In the genomic region with DNA sequence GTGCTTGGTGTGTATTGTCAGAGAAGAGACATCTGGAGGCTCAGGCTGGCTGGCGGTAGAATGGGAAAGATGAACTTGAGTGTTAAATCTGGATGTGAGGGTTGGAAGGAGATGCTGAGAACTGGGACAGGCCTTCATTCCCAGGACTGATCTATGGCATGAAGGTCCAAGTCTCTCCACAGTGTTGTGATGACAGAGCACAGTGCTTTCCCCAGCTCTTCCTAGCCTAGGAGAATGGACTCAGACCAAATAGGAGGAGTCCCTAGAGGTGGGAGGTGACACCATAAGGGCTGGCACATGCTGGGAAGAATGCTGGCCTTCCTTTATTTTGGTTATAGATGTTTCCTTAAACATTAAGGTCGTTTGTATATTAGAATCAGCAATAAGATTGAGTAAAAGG, we compare ENCODE assay signal across 21 mouse cellular contexts. TPM values are rescaled to one million over a fixed set of nuclear protein-coding genes. Genes with fewer than 3 reads are reported as not detected.
DNase-seq lines count a peak whose midpoint lies in the region; ATAC-seq and TF ChIP-seq lines count a peak whose summit lies in the region.
"Had no signal": no experiment of that assay in that cellular context is flagged by ENCODE, and none has a peak within 500 bp of the region (broad histone marks: within the 10 kb centered on the region; RNA-seq: fewer than 3 reads in every experiment).

No protein-coding gene starts in this region.

- no peaks in the 10 kb centered on the region for H3K27me3 ChIP-seq in hindbrain, postnatal 0 days (ENCODE audit: insufficient read depth, low read length)
- no peaks in the 10 kb centered on the region for H3K27me3 ChIP-seq in hindbrain, embryonic 12.5 days
- no peaks in the 10 kb centered on the region for H3K27me3 ChIP-seq in liver, embryonic 12.5 days (replicated peaks)
- H3K27me3 ChIP-seq in liver, embryonic 11.5 days (replicated peaks; ENCODE audit: control insufficient read depth, insufficient read depth, low read length), result no peaks in the 10 kb centered on the region
- H3K27me3 ChIP-seq in liver, embryonic 13.5 days, result no peaks in the 10 kb centered on the region
- no peaks in the 10 kb centered on the region for H3K27me3 ChIP-seq in liver, embryonic 16.5 days (ENCODE audit: control insufficient read depth, insufficient read depth, low read depth, low read length)
- H3K27me3 ChIP-seq: embryonic facial prominence, embryonic 12.5 days; forebrain, embryonic 12.5 days; heart, embryonic 15.5 days had no signal

- H3K4me3 ChIP-seq in hindbrain, postnatal 0 days (ENCODE audit: low read length), result no peak overlapping the region
- no peak overlapping the region for H3K4me3 ChIP-seq in hindbrain, embryonic 12.5 days
- H3K4me3 ChIP-seq in liver, embryonic 12.5 days, result no peak overlapping the region
- no peak overlapping the region for H3K4me3 ChIP-seq in liver, embryonic 11.5 days (ENCODE audit: low read depth, low read length)
- H3K4me3 ChIP-seq in liver, embryonic 13.5 days (replicated peaks), result no peak overlapping the region
- no peak overlapping the region for H3K4me3 ChIP-seq in liver, embryonic 16.5 days (ENCODE audit: low read depth, low read length)
- H3K4me3 ChIP-seq: embryonic facial prominence, embryonic 12.5 days; forebrain, embryonic 12.5 days; gastrocnemius, adult 2 months; heart, embryonic 15.5 days; hindbrain, embryonic 10.5 days had no signal

- peaks cover 49% of the 10 kb centered on the region for H3K36me3 ChIP-seq in hindbrain, postnatal 0 days (ENCODE audit: insufficient read depth, low read length)
- peaks cover 54% of the 10 kb centered on the region for H3K36me3 ChIP-seq in hindbrain, embryonic 12.5 days
- peaks cover 73% of the 10 kb centered on the region for H3K36me3 ChIP-seq in liver, embryonic 12.5 days
- peaks cover 37% of the 10 kb centered on the region for H3K36me3 ChIP-seq in liver, embryonic 11.5 days (ENCODE audit: control insufficient read depth, insufficient read depth, low read length)
- peaks cover 72% of the 10 kb centered on the region for H3K36me3 ChIP-seq in liver, embryonic 13.5 days
- peaks cover 58% of the 10 kb centered on the region for H3K36me3 ChIP-seq in liver, embryonic 16.5 days (ENCODE audit: control insufficient read depth, insufficient read depth)

- H3K9ac ChIP-seq in hindbrain, postnatal 0 days (replicated peaks; ENCODE audit: low read length), result no peak overlapping the region
- no peak overlapping the region for H3K9ac ChIP-seq in hindbrain, embryonic 12.5 days
- H3K9ac ChIP-seq in liver, embryonic 12.5 days, result peak overlapping the region; percentile 32; the same call in 1 of the 2 replicates
- H3K9ac ChIP-seq in liver, embryonic 11.5 days (ENCODE audit: low read depth, low read length), result no peak overlapping the region
- H3K9ac ChIP-seq in liver, embryonic 13.5 days, result 0 out of 2 replicates have a peak overlapping the region, but pooled peaks have one; percentile 8
- H3K9ac ChIP-seq in liver, embryonic 16.5 days (ENCODE audit: low read depth, low read length), result no peak overlapping the region
- H3K9ac ChIP-seq: embryonic facial prominence, embryonic 12.5 days; forebrain, embryonic 12.5 days; heart, embryonic 15.5 days had no signal

- no peak overlapping the region for H3K4me2 ChIP-seq in hindbrain, postnatal 0 days (ENCODE audit: low read depth, low read length)
- H3K4me2 ChIP-seq in hindbrain, embryonic 12.5 days (replicated peaks), result no peak overlapping the region
- H3K4me2 ChIP-seq in liver, embryonic 12.5 days, result no peak overlapping the region
- no peak overlapping the region for H3K4me2 ChIP-seq in liver, embryonic 11.5 days
- H3K4me2 ChIP-seq in liver, embryonic 13.5 days, result no peak overlapping the region
- H3K4me2 ChIP-seq in liver, embryonic 16.5 days (ENCODE audit: low read depth, low read length), result no peak overlapping the region
- H3K4me2 ChIP-seq: embryonic facial prominence, embryonic 12.5 days; forebrain, embryonic 12.5 days; heart, embryonic 15.5 days had no signal

- no peak for TF ChIP-seq CTCF in hindbrain, postnatal 0 days (IDR thresholded peaks at IDR 0.05; ENCODE audit: low read depth)

- no peaks in the 10 kb centered on the region for H3K9me3 ChIP-seq in hindbrain, postnatal 0 days (ENCODE audit: low read length)
- no peaks in the 10 kb centered on the region for H3K9me3 ChIP-seq in hindbrain, embryonic 12.5 days (replicated peaks)
- no peaks in the 10 kb centered on the region for H3K9me3 ChIP-seq in liver, embryonic 12.5 days (replicated peaks)
- no peaks in the 10 kb centered on the region for H3K9me3 ChIP-seq in liver, embryonic 11.5 days (ENCODE audit: control insufficient read depth, low read length)
- H3K9me3 ChIP-seq in liver, embryonic 13.5 days (replicated peaks), result no peaks in the 10 kb centered on the region
- H3K9me3 ChIP-seq in liver, embryonic 16.5 days (replicated peaks; ENCODE audit: control insufficient read depth, low read length), result no peaks in the 10 kb centered on the region
- H3K9me3 ChIP-seq: embryonic facial prominence, embryonic 12.5 days; forebrain, embryonic 12.5 days; heart, embryonic 15.5 days; hindbrain, embryonic 10.5 days had no signal

- no peak for ATAC-seq in hindbrain, postnatal 0 days
- ATAC-seq in hindbrain, embryonic 12.5 days (ENCODE audit: low FRiP score), result no peak
- ATAC-seq in liver, embryonic 12.5 days, result no peak
- ATAC-seq in liver, embryonic 11.5 days (replicated peaks; ENCODE audit: low FRiP score), result no peak
- ATAC-seq in liver, embryonic 13.5 days (ENCODE audit: low read depth), result no peak
- ATAC-seq in liver, embryonic 16.5 days (ENCODE audit: low read depth), result no peak
- no peak for ATAC-seq in cerebellum, adult (ENCODE audit: insufficient number of reproducible peaks, low FRiP score, low TSS enrichment)
- ATAC-seq: forebrain, embryonic 16.5 days had no signal

- no peak for DNase-seq in hindbrain, postnatal 0 days (ENCODE audit: low spot score)
- DNase-seq in liver, embryonic 11.5 days (ENCODE audit: low spot score), result no peak
- no peak for DNase-seq in liver, embryonic 13.5 days
- DNase-seq in cerebellum, adult 18-20 months, result no peak
- DNase-seq: adrenal gland, adult 8-10 months; adrenal gland, postnatal 36 days; cerebellum, adult 11 months; cerebellum, adult 9-10 months; cerebellum, postnatal 25 days; gastrocnemius, adult 2 months; gastrocnemius, postnatal 25 days; heart, postnatal 14 days had no signal

- no peaks in the 10 kb centered on the region for H3K4me1 ChIP-seq in hindbrain, postnatal 0 days (ENCODE audit: insufficient read depth, low read length)
- H3K4me1 ChIP-seq in hindbrain, embryonic 12.5 days, result no peaks in the 10 kb centered on the region
- peaks cover 97% of the 10 kb centered on the region for H3K4me1 ChIP-seq in liver, embryonic 12.5 days
- peaks cover 13% of the 10 kb centered on the region for H3K4me1 ChIP-seq in liver, embryonic 11.5 days (replicated peaks; ENCODE audit: control insufficient read depth, insufficient read depth, low read length)
- peaks cover 94% of the 10 kb centered on the region for H3K4me1 ChIP-seq in liver, embryonic 13.5 days (replicated peaks)
- H3K4me1 ChIP-seq in liver, embryonic 16.5 days (ENCODE audit: control insufficient read depth, low read depth, low read length), result peaks cover 50% of the 10 kb centered on the region
- H3K4me1 ChIP-seq: embryonic facial prominence, embryonic 12.5 days; forebrain, embryonic 12.5 days; hindbrain, embryonic 10.5 days had no signal

- 90% methylated on average over 2 of the region's 2 CpGs for WGBS in hindbrain, postnatal 0 days
- WGBS in hindbrain, embryonic 12.5 days, result 81% methylated on average over 2 of the region's 2 CpGs
- WGBS in liver, embryonic 12.5 days (ENCODE audit: insufficient replicate concordance), result 66% methylated on average over 2 of the region's 2 CpGs
- WGBS in liver, embryonic 11.5 days, result 73% methylated on average over 2 of the region's 2 CpGs
- 71% methylated on average over 2 of the region's 2 CpGs for WGBS in liver, embryonic 13.5 days (ENCODE audit: insufficient replicate concordance)
- 75% methylated on average over 2 of the region's 2 CpGs for WGBS in liver, embryonic 16.5 days (ENCODE audit: insufficient replicate concordance)

- H3K27ac ChIP-seq in hindbrain, postnatal 0 days, result peak overlapping the region; percentile 6; the same call in 1 of the 2 replicates
- no peak overlapping the region for H3K27ac ChIP-seq in hindbrain, embryonic 12.5 days
- peak overlapping the region; percentile 88 for H3K27ac ChIP-seq in liver, embryonic 12.5 days
- no peak overlapping the region for H3K27ac ChIP-seq in liver, embryonic 11.5 days (ENCODE audit: low read depth, low read length)
- peak overlapping the region; percentile 90 for H3K27ac ChIP-seq in liver, embryonic 13.5 days
- H3K27ac ChIP-seq in liver, embryonic 16.5 days (ENCODE audit: low read length), result peak overlapping the region; percentile 61
- H3K27ac ChIP-seq: embryonic facial prominence, embryonic 12.5 days; forebrain, embryonic 12.5 days; heart, embryonic 15.5 days; hindbrain, embryonic 10.5 days had no signal

RNA-seq across cellular contexts. Expression of a gene that starts 13.4 kb away (rescaled TPM):
- total RNA-seq in hindbrain, postnatal 0 days (2014; rRNA removed), result 63.0 and 63.5 TPM in 2 replicates
- 40.6 and 41.6 TPM in 2 replicates for polyA plus RNA-seq in hindbrain, postnatal 0 days (2015; fragmentation: Nextera tagmentation; extraction: Ambion mirVana)
- 49.3 and 53.1 TPM in 2 replicates for polyA plus RNA-seq in hindbrain, embryonic 12.5 days (2016; fragmentation: Nextera tagmentation; extraction: Ambion mirVana)
- polyA plus RNA-seq in liver, embryonic 12.5 days (2016; fragmentation: Nextera tagmentation; extraction: Ambion mirVana), result 76.2 and 78.4 TPM in 2 replicates
- polyA plus RNA-seq in liver, embryonic 11.5 days (2014; fragmentation: Nextera tagmentation; extraction: Ambion mirVana), result 69.5 and 71.8 TPM in 2 replicates
- polyA plus RNA-seq in liver, embryonic 13.5 days (2015; fragmentation: Nextera tagmentation; extraction: Ambion mirVana), result 48.6 and 55.8 TPM in 2 replicates
- polyA plus RNA-seq in liver, embryonic 16.5 days (2015; fragmentation: Nextera tagmentation; extraction: Ambion mirVana), result 39.4 and 39.6 TPM in 2 replicates

Comparison
In these comparisons a context has a peak if more than half of its experiments do, and no peak if none do; other contexts are left out.
1. H3K27ac ChIP-seq: peak in hindbrain, postnatal 0 days (single experiment), liver, embryonic 12.5 days (single experiment), liver, embryonic 13.5 days (single experiment) and liver, embryonic 16.5 days (single experiment); none in hindbrain, embryonic 12.5 days (single experiment) and liver, embryonic 11.5 days (single experiment).
2. H3K9ac ChIP-seq: peak in liver, embryonic 12.5 days (single experiment) and liver, embryonic 13.5 days (single experiment); none in hindbrain, postnatal 0 days (single experiment), hindbrain, embryonic 12.5 days (single experiment), liver, embryonic 11.5 days (single experiment) and liver, embryonic 16.5 days (single experiment).